Mouse (Mus musculus): Measurements from ENCODE around the gene Psap. TPM values are rescaled to one million over a fixed set of nuclear protein-coding genes. Genes with fewer than 3 reads are reported as not detected.

Gene Psap
- 37.7 TPM for polyA plus RNA-seq (2014; fragmentation: Illumina TruSeq; extraction: RNeasy Lipid Tissue Mini Kit (QIAGEN cat#74804); ENCODE audit: low replicate concordance)

GRCm38 (mm10) chr10:60277207-60278005 is at the start of gene Psap:
TSS of gene Psap (plus strand) at chr10:60277627.

GRCm38 (mm10) chr10:60346701-60347405 is 69.4 kb downstream of the Psap start, which contains the start of gene Vsir:
TSS of gene Vsir (plus strand) at chr10:60346851.

Other genes starting within 250 kb of the Psap start
- gene Spock2, start 171.4 kb upstream of the Psap start, polyA plus RNA-seq (2014; fragmentation: Illumina TruSeq; extraction: RNeasy Lipid Tissue Mini Kit (QIAGEN cat#74804); ENCODE audit: low replicate concordance), result 0.97 TPM
- gene Chst3, start 58.4 kb upstream of the Psap start, polyA plus RNA-seq (2014; fragmentation: Illumina TruSeq; extraction: RNeasy Lipid Tissue Mini Kit (QIAGEN cat#74804); ENCODE audit: low replicate concordance), result 0.48 TPM
- gene Vsir, start 69.2 kb downstream of the Psap start, polyA plus RNA-seq (2014; fragmentation: Illumina TruSeq; extraction: RNeasy Lipid Tissue Mini Kit (QIAGEN cat#74804); ENCODE audit: low replicate concordance), result 2.6 TPM
- gene Gm17455, start 122.1 kb downstream of the Psap start, polyA plus RNA-seq (2014; fragmentation: Illumina TruSeq; extraction: RNeasy Lipid Tissue Mini Kit (QIAGEN cat#74804); ENCODE audit: low replicate concordance), result not detected

Measured in small intestine, adult 10 weeks (tissue).